Comparison of ENCODE assay signal across 18 mouse cellular contexts in the genomic region with DNA sequence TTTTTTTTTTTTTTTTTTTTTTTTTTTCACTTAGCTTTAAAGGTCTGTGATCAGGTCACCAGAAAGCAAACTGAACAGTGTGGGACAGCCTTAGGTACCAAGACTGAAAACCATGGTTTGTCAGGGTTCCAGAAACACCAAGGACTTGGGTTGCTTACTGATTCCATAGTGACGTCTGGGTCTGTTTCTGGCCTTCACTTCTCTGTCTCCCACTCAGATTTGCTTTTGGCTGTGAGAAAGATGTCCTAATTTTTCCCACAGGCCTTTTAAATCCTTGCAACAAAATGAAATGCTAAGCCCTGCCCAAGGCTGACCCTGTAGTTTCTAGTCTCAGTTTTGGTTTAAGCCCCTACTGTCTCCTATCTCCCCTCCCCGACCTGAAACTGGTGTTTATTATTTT.
"Had no signal": no experiment of that assay in that cellular context is flagged by ENCODE, and none has a peak within 500 bp of the region (broad histone marks: within the 10 kb centered on the region; RNA-seq: fewer than 3 reads in every experiment).

No protein-coding gene starts in this region.

- H3K4me1 ChIP-seq: stomach, embryonic 15.5 days had no signal

- H3K27me3 ChIP-seq: midbrain, embryonic 12.5 days; neural tube, embryonic 13.5 days; neural tube, embryonic 15.5 days; stomach, embryonic 15.5 days had no signal

- ATAC-seq: midbrain, embryonic 16.5 days had no signal

- H3K9me3 ChIP-seq: midbrain, embryonic 10.5 days; midbrain, embryonic 12.5 days; neural tube, embryonic 13.5 days; neural tube, embryonic 15.5 days; stomach, embryonic 15.5 days had no signal

- H3K9ac ChIP-seq: lung, embryonic 14.5 days; midbrain, embryonic 12.5 days; neural tube, embryonic 13.5 days; neural tube, embryonic 15.5 days; stomach, embryonic 15.5 days had no signal

- H3K4me3 ChIP-seq: midbrain, embryonic 10.5 days; midbrain, embryonic 12.5 days; myocyte; neural tube, embryonic 13.5 days; neural tube, embryonic 15.5 days; stomach, embryonic 15.5 days had no signal

- H3K27ac ChIP-seq: midbrain, embryonic 10.5 days; midbrain, embryonic 12.5 days; neural tube, embryonic 13.5 days; neural tube, embryonic 15.5 days; stomach, embryonic 15.5 days; stomach, postnatal 0 days had no signal

- H3K36me3 ChIP-seq: midbrain, embryonic 10.5 days; midbrain, embryonic 12.5 days; neural tube, embryonic 13.5 days; neural tube, embryonic 15.5 days; stomach, embryonic 15.5 days had no signal

- H3K4me2 ChIP-seq: lung, embryonic 14.5 days; midbrain, embryonic 12.5 days; neural tube, embryonic 13.5 days; neural tube, embryonic 15.5 days; stomach, embryonic 15.5 days had no signal

- DNase-seq: lung, adult 18-20 months; lung, embryonic 14.5 days; lung, postnatal 10 days; lung, postnatal 4 days; midbrain, embryonic 14.5 days; retina, postnatal 1 day; right cerebral cortex, postnatal 14 days; thymus, adult 18-20 months; thymus, postnatal 14 days; thymus, postnatal 36 days had no signal
